Mouse (Mus musculus) embryonic facial prominence, embryonic 13.5 days (tissue): ENCODE measurements around the gene Map3k7. TPM values are rescaled to one million over a fixed set of nuclear protein-coding genes. Genes with fewer than 3 reads are reported as not detected.
A peak's percentile ranks its signal among the peaks of the same experiment; 100 is the strongest.

Experiments
- ATAC-seq: fragments of 200-750 bp; cut with Nextera tagmentation; 2 replicates; pipeline ENCODE4 v1.8.0; 2017; ENCODE audit warnings: low read depth; ENCODE audit not compliant: insufficient number of reproducible peaks, insufficient read depth, low FRiP score, low TSS enrichment
- H3K27ac ChIP-seq: fragments of 300-500 bp; sonication (generic); 2 replicates; pipeline ENCODE4 v1.5.1; 2015; ENCODE audit warnings: moderate library complexity, mild to moderate bottlenecking, inconsistent platforms
- H3K27me3 ChIP-seq: fragments of 300-500 bp; sonication (generic); 2 replicates; pipeline ENCODE4 v1.6.1; 2015; ENCODE audit warnings: mild to moderate bottlenecking, inconsistent platforms
- H3K36me3 ChIP-seq: fragments of 300-500 bp; sonication (generic); 2 replicates; pipeline ENCODE4 v1.6.1; 2015; ENCODE audit warnings: mild to moderate bottlenecking, inconsistent platforms
- H3K4me1 ChIP-seq: fragments of 300-500 bp; sonication (generic); 2 replicates; pipeline ENCODE4 v1.6.1; 2015; ENCODE audit warnings: inconsistent platforms
- H3K4me2 ChIP-seq: fragments of 300-500 bp; sonication (generic); 2 replicates; pipeline ENCODE4 v1.6.1; 2015; ENCODE audit warnings: moderate library complexity, mild to moderate bottlenecking, inconsistent platforms
- H3K4me3 ChIP-seq: fragments of 300-500 bp; sonication (generic); 2 replicates; pipeline ENCODE4 v1.5.1; 2015; ENCODE audit warnings: mild to moderate bottlenecking, inconsistent platforms
- H3K9ac ChIP-seq: fragments of 300-500 bp; sonication (generic); 2 replicates; pipeline ENCODE4 v1.6.1; 2015; ENCODE audit warnings: mild to moderate bottlenecking, inconsistent platforms
- H3K9me3 ChIP-seq: fragments of 300-500 bp; sonication (generic); 2 replicates; pipeline ENCODE4 v1.6.1; 2016; ENCODE audit warnings: inconsistent platforms
- WGBS: fragments of 180-500 bp; shearing (Covaris S2); methylation state at CpG from one replicate; pipeline ENCODE4 v1.1.7; 2015; ENCODE audit warnings: mixed read lengths; 5-methylcytosine and 5-hydroxymethylcytosine counted together
- polyA plus RNA-seq: library from polyadenylated mRNA; unstranded; fragments of >200 nt; fragmentation: Nextera tagmentation; extraction: Ambion mirVana; gene quantifications from 2 replicates; pipeline ENCODE4 v1.2.1, GENCODE M21; 2015

Gene Map3k7
- polyA plus RNA-seq, 1 experiment from 2014 or later = 36.2 TPM

GRCm38 (mm10) chr4:32037267-32037666, 73.4 kb downstream of the Map3k7 start:
- no peak overlapping the region for H3K4me2 ChIP-seq
- no peak overlapping the region for H3K4me3 ChIP-seq
- WGBS = 66% methylated on average over 7 of the region's 7 CpGs
- ATAC-seq = no peak
- H3K27ac ChIP-seq = no peak overlapping the region
- H3K36me3 ChIP-seq = no peaks in the 10 kb centered on the region
- H3K9ac ChIP-seq = no peak overlapping the region
- no peaks in the 10 kb centered on the region for H3K4me1 ChIP-seq
- no peaks in the 10 kb centered on the region for H3K9me3 ChIP-seq
- H3K27me3 ChIP-seq = no peaks in the 10 kb centered on the region

DNA sequence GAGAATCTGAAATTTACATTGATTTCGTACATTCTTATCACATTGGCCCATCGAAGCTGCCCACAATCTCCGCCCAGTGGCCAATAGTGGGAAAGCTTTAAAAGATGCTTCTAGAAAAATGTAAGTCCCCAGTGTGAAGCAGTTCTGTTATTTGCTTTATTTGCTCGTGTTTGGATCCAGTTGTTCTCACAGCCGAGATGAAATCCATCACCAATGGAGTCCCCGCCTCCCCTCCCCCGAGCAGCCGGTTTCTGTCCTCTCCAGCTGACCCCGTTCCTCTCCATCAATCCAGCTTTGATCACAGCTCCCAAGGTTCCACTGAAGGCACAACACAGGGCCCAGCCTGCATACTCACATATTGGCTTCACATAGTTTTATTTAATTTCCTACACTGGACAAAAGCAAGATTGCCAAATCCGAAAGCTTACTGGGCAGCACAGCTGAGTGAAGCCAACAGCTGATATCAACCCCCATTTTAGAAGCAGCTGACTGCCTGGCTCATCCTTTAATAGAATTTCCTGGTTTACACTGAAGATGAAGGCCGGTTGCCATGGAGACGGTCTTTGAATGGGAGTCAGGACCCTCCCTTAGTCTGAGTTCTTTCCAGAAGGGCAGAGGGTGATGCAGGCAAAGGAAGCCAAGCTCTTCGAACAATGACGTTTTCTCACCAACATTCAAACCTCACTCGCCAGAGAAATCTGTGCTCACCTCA, 78.0 kb downstream of the Map3k7 start:
- no peak for ATAC-seq
- 69% methylated on average over 15 of the region's 15 CpGs for WGBS

DNA sequence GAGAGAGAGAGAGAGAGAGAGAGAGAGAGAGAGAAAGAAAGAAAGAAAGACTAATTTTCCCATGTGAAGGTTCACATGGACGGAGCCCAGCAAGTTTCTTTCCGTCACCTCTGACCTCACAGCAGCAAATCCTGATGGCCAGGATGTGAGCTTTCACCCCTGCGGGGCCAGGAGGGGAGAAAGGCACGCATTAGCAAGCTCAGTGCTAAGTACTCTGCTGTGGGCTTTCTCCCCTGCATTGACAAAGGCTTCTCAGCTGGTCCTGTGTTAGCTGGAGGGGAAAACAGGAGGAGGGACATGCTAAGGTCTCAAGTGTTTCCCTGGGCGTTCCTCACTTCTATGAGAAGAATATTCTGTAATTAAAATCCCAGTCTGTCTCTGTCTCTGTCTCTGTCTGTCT, 81.3 kb downstream of the Map3k7 start:
- no peak overlapping the region for H3K9ac ChIP-seq
- no peak overlapping the region for H3K4me3 ChIP-seq
- ATAC-seq = no peak
- no peak overlapping the region for H3K4me2 ChIP-seq
- H3K27ac ChIP-seq = no peak overlapping the region
- 8% methylated on average over 5 of the region's 5 CpGs for WGBS
- H3K36me3 ChIP-seq = no peaks in the 10 kb centered on the region
- no peaks in the 10 kb centered on the region for H3K27me3 ChIP-seq
- no peaks in the 10 kb centered on the region for H3K9me3 ChIP-seq
- H3K4me1 ChIP-seq = peaks cover 4% of the 10 kb centered on the region

More for the DNA sequence above, 78.0 kb downstream of the Map3k7 start:
- Histone ChIP-seq H3K27ac (no peak overlapping the region), H3K4me1 (no peaks in the 10 kb centered on the region), H3K27me3 (no peaks in the 10 kb centered on the region), H3K9ac (no peak overlapping the region), H3K36me3 (no peaks in the 10 kb centered on the region), H3K4me3 (no peak overlapping the region), H3K4me2 (no peak overlapping the region), H3K9me3 (no peaks in the 10 kb centered on the region)

GRCm38 (mm10) chr4:32049824-32050223, 85.9 kb downstream of the Map3k7 start:
- 32% methylated on average over 4 of the region's 4 CpGs for WGBS

DNA sequence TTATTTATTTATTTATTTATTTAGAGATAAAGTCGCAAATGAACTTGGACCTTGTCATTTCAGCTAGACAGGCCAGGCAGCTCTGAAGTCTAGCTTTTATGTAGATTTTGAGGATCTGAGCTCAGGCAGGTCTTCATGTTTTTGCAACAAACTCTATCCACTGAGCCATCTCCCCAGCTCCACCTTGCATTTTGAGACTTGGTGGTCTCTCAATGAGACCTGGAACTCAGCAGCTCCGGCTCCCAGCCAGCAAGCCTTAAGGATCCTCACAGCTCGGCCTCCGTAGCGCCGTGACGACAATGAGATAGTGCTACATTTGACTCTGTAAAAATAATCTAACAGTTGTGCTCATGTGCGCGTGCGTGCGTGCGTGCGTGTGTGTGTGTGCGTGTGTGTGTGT, 89.3 kb downstream of the Map3k7 start:
- Histone ChIP-seq H3K27me3 (no peaks in the 10 kb centered on the region), H3K9me3 (no peaks in the 10 kb centered on the region), H3K4me1 (peaks cover 15% of the 10 kb centered on the region), H3K9ac (no peak overlapping the region), H3K4me3 (no peak overlapping the region), H3K36me3 (no peaks in the 10 kb centered on the region), H3K27ac (no peak overlapping the region), H3K4me2 (no peak overlapping the region)
- WGBS = 89% methylated on average over 14 of the region's 14 CpGs
- no peak for ATAC-seq

More at GRCm38 (mm10) chr4:32049824-32050223, 85.9 kb downstream of the Map3k7 start:
- Histone ChIP-seq H3K36me3 (no peaks in the 10 kb centered on the region), H3K4me3 (no peak overlapping the region), H3K4me2 (no peak overlapping the region), H3K27ac (no peak overlapping the region), H3K4me1 (peaks cover 7% of the 10 kb centered on the region), H3K27me3 (no peaks in the 10 kb centered on the region), H3K9ac (no peak overlapping the region), H3K9me3 (no peaks in the 10 kb centered on the region)
- ATAC-seq = no peak

DNA sequence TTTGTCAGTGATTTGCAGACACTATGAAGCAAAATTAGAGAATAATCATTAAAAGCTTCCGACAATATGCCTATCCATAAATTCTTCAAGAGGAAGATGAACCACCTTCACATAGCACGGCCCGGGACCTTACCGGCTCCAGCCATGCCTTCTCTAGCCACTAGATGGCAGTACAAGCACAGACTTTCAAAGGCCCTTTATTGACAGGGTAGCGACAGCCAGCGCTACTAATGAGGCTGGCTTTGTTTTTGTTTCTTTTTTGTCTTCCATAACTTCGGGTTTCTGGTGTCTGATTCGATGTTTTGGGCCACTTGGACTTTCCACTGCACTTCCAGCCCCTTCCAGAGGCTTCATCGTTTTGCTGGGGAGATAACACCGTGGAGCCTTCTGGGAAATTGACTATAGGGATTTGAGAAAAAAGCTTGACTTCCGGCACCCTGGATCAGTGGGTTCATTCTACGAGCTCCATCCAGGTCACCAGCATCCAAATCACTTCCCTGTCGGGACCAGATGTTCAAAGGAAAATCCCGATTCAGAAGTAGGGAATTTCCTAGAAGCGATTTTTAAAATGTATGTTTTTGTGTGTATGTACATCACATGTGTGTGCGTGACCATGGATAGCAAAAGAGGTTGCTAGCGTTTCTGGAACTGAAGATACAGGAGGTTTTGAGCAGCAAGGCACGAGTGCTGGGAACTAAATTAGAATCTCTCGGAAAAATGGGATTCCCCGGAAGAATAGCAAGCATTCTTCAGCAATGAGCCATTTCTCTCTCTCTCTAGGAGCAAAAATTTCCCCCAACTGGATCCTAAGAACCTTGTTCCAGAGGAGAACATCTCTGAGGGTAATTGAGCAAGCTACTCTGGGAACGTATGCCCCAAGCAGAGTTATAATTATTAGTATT, 91.5 kb downstream of the Map3k7 start:
- peak overlapping the region; percentile 55 for H3K4me2 ChIP-seq
- no peaks in the 10 kb centered on the region for H3K9me3 ChIP-seq
- no peaks in the 10 kb centered on the region for H3K36me3 ChIP-seq
- peak overlapping the region; percentile 40 for H3K4me3 ChIP-seq
- H3K27me3 ChIP-seq = no peaks in the 10 kb centered on the region
- 20% methylated on average over 21 of the region's 21 CpGs for WGBS
- peak overlapping the region; percentile 53 for H3K9ac ChIP-seq
- no peak overlapping the region for H3K27ac ChIP-seq
- peaks cover 9% of the 10 kb centered on the region for H3K4me1 ChIP-seq
- peak; percentile 81; the same call in 1 of the 2 replicates for ATAC-seq

DNA sequence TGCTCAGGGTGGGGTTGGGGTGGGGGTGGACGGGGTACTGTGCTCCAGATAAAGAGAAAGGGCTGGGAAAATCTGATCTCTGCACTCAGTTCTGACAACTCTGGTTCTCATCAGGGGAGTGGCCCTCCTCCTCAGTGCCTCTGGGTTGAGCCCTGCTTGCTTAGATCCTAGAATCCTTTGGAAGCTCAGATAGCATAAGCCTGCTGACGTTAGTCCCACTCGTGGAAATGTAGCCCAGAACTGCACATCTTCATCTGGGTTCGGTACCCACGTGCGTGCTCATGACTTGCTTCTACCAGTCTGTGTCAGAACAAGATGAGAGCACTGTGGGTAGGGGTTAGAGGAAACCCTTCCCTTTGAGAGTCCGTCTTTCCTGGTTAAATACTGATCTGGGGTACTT, 92.5 kb downstream of the Map3k7 start:
- Histone ChIP-seq H3K4me3 (no peak overlapping the region), H3K27ac (no peak overlapping the region), H3K27me3 (no peaks in the 10 kb centered on the region), H3K36me3 (no peaks in the 10 kb centered on the region), H3K4me2 (no peak overlapping the region), H3K9ac (no peak overlapping the region), H3K4me1 (peaks cover 7% of the 10 kb centered on the region; the same call in 1 of the 2 replicates), H3K9me3 (no peaks in the 10 kb centered on the region)
- ATAC-seq = no peak
- WGBS = 60% methylated on average over 7 of the region's 7 CpGs

DNA sequence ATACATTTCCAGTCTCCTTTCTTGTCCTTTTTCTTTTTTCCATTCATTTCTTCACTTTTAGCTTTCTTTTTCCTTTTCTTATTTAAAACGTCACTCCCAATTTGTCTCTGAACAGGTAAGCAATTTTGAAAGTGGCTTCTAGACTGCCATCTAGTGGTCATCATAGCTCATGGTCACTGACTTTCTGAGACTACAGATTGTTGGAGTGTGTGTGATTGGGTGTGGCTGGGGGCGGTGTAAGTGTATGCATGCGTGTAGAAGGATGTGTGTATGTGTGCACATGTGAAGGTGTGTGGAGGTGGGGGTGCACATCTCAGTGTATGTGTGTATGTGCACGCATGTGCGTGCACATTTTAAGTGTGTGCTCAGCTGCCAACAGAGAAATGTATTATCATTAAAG, 93.2 kb downstream of the Map3k7 start:
- Histone ChIP-seq H3K4me2 (no peak overlapping the region), H3K9ac (no peak overlapping the region), H3K4me1 (peaks cover 7% of the 10 kb centered on the region; the same call in 1 of the 2 replicates), H3K9me3 (no peaks in the 10 kb centered on the region), H3K27me3 (no peaks in the 10 kb centered on the region), H3K27ac (no peak overlapping the region), H3K4me3 (no peak overlapping the region), H3K36me3 (no peaks in the 10 kb centered on the region)
- WGBS = 48% methylated on average over 5 of the region's 5 CpGs
- ATAC-seq = no peak

DNA sequence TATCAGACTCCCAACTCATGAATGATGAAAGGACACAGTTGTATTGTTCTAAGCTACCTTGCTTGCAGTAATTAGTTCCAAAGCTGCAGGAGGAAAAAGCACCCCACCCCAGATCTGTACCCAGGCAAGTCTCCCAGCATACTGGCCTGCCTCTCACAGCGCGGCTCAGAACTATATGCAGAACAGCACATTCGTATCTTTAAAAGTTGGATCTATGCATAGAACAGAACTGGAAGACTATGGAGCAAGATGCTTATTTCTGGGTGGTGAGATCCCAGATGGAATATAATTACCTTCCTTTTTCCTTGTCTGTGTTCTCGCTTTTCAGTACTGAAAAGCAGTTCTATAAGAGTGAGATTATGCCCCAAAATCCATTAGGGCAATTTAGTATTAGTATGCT, 96.8 kb downstream of the Map3k7 start:
- Histone ChIP-seq H3K4me3 (no peak overlapping the region), H3K36me3 (no peaks in the 10 kb centered on the region), H3K4me2 (no peak overlapping the region), H3K9me3 (no peaks in the 10 kb centered on the region), H3K27me3 (no peaks in the 10 kb centered on the region), H3K27ac (no peak overlapping the region), H3K4me1 (peaks cover 4% of the 10 kb centered on the region; the same call in 1 of the 2 replicates), H3K9ac (no peak overlapping the region)
- no peak for ATAC-seq
- 88% methylated on average over 4 of the region's 4 CpGs for WGBS

DNA sequence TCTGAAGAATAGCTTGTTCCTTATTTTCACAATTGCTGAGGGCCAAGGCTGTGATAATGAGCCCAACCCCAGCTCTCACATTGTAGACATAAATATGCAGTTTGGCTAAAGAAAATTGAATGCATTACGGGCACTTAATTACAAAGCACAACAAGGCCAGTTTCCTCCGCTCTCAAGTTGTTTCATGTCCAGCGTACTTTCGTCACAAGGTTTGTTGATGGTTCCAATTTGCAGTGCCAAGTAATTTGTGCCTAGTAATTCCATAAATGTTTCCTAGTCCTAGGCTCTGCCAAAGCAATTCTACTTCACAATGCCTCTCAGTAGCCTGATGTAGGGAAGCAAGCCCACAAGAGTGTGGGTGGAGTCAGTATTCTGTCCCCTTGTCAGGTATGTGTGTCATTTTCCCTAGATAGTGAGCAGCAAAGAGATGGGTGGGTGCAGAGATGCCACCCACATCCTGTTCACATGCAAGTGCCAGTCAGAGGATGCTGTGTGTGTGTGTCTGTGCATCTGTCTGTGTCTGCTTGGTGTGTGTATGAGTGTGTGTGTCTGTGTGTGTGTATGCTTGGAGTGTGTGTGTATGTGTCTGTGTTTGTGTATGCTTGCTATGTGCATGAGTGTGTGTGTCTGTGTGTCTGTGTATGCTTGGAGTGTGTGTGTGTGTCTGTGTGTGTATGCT, 98.6 kb downstream of the Map3k7 start:
- 57% methylated on average over 4 of the region's 4 CpGs for WGBS
- Histone ChIP-seq H3K4me2 (no peak overlapping the region), H3K4me1 (no peaks in the 10 kb centered on the region), H3K27me3 (no peaks in the 10 kb centered on the region), H3K9ac (no peak overlapping the region), H3K27ac (no peak overlapping the region), H3K9me3 (no peaks in the 10 kb centered on the region), H3K36me3 (no peaks in the 10 kb centered on the region), H3K4me3 (no peak overlapping the region)
- no peak for ATAC-seq

DNA sequence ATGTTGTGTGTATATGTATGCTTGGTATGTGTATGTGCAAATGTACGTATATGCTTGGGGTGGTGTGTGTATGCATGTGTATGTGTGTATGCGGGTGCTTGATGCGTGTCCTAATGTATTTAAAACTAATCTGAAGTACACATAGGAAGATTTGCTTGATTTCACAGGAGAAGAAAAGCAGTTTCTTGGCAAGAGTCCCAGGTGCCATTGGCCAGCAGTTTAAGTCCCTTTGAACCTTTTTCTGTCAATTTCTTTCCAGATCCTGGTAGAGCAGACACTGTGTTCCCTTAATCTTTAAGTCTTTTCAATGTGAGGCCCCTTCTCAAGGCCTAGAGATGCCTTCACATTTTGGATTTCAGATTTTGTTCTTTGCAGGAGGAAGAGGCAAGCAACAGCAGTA, 99.4 kb downstream of the Map3k7 start:
- Histone ChIP-seq H3K4me1 (no peaks in the 10 kb centered on the region), H3K27ac (no peak overlapping the region), H3K9me3 (no peaks in the 10 kb centered on the region), H3K27me3 (no peaks in the 10 kb centered on the region), H3K4me2 (no peak overlapping the region), H3K9ac (no peak overlapping the region), H3K4me3 (no peak overlapping the region), H3K36me3 (no peaks in the 10 kb centered on the region)
- no peak for ATAC-seq
- 86% methylated on average over 3 of the region's 3 CpGs for WGBS
